10 mouse cellular contexts compared by ENCODE assay signal in the genomic region with DNA sequence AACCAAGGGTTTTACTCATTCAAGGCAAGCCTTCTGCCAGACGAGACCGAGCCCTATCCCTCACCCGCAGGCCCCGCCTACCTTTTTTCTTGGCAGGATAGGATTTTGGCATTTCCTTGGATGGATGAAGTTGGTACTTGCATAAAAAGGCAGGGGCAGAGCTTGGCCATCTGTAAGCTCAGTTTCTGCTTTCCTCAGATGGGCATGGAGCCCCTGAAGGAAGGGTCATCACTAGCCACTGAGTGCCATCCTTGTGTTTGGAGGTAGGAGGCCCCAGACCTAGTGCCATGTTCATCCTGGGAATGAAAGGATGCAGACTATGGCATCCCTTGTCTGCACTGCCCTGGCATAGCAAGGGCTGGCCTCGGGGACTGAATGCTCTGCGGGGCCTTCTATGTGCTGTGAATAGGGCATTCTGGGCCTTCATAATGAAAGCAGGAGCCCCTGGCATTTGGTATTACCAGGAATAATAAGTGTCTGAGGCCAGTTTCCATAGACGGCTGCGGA. TPM values are rescaled to one million over a fixed set of nuclear protein-coding genes. Genes with fewer than 3 reads are reported as not detected.
A peak's percentile ranks its signal among the peaks of the same experiment; 100 is the strongest.
DNase-seq lines count a peak whose midpoint lies in the region; ATAC-seq and TF ChIP-seq lines count a peak whose summit lies in the region.
"Had no signal": no experiment of that assay in that cellular context is flagged by ENCODE, and none has a peak within 500 bp of the region (broad histone marks: within the 10 kb centered on the region; RNA-seq: fewer than 3 reads in every experiment).

No protein-coding gene starts in this region.

- no peak overlapping the region for H3K9ac ChIP-seq in forebrain, postnatal 0 days
- H3K9ac ChIP-seq in liver, embryonic 15.5 days, result peak overlapping the region; percentile 51; the same call in 1 of the 2 replicates

- 0 out of 2 replicates have a peak, but pooled peaks cover 3% of the 10 kb centered on the region for H3K36me3 ChIP-seq in forebrain, postnatal 0 days (ENCODE audit: insufficient read depth)
- H3K36me3 ChIP-seq in liver, embryonic 15.5 days (replicated peaks), result peaks cover 49% of the 10 kb centered on the region

- no peaks in the 10 kb centered on the region for H3K27me3 ChIP-seq in forebrain, postnatal 0 days (ENCODE audit: insufficient read depth, low read length)
- no peaks in the 10 kb centered on the region for H3K27me3 ChIP-seq in liver, embryonic 15.5 days

- peak overlapping the region; percentile 69 for H3K27ac ChIP-seq in forebrain, postnatal 0 days (ENCODE audit: low read depth, low read length)
- peak overlapping the region; percentile 96 for H3K27ac ChIP-seq in liver, embryonic 15.5 days (replicated peaks)

- WGBS in forebrain, postnatal 0 days, result 35% methylated on average over 8 of the region's 8 CpGs
- 76% methylated on average over 8 of the region's 8 CpGs for WGBS in liver, embryonic 15.5 days (ENCODE audit: insufficient replicate concordance)

- TF ChIP-seq CTCF in forebrain, postnatal 0 days (IDR thresholded peaks at IDR 0.05; ENCODE audit: low read depth), result no peak

- no peak overlapping the region for H3K4me3 ChIP-seq in forebrain, postnatal 0 days (ENCODE audit: low read depth, low read length)
- no peak overlapping the region; the same call in 1 of the 2 replicates for H3K4me3 ChIP-seq in liver, embryonic 15.5 days (replicated peaks)

- peak; percentile 18 to 55 for DNase-seq in adrenal gland, adult (ENCODE audit: inconsistent age in 2 of 2, low spot score in 1 of 2)
- no peak for DNase-seq in adrenal gland, postnatal 4 days (ENCODE audit: low spot score in 2 of 2)
- DNase-seq in layer of hippocampus, adult 11-12 months (ENCODE audit: low spot score), result peak; percentile 50
- DNase-seq in layer of hippocampus, adult 9-10 months (ENCODE audit: low spot score), result no peak
- DNase-seq in forebrain, postnatal 0 days, result peak; percentile 68
- no peak for DNase-seq in urinary bladder, postnatal 36 days (ENCODE audit: low spot score in 2 of 2)
- DNase-seq: gastrocnemius, postnatal 14 days had no signal

- no peak overlapping the region for H3K4me2 ChIP-seq in forebrain, postnatal 0 days (ENCODE audit: low read depth)
- peak overlapping the region; percentile 84 for H3K4me2 ChIP-seq in liver, embryonic 15.5 days

- H3K9me3 ChIP-seq in forebrain, postnatal 0 days (ENCODE audit: low read length), result no peaks in the 10 kb centered on the region
- no peaks in the 10 kb centered on the region for H3K9me3 ChIP-seq in liver, embryonic 15.5 days (replicated peaks)

- peak; percentile 90 for ATAC-seq in forebrain, postnatal 0 days
- no peak for ATAC-seq in liver, embryonic 15.5 days (ENCODE audit: insufficient read depth)
- no peak for ATAC-seq in granulocyte monocyte progenitor cell, adult 5-6 weeks (replicated peaks; ENCODE audit: poor library complexity, severe bottlenecking)
- ATAC-seq: inflammation-experienced regulatory T-cells, adult 6 months had no signal

- no peaks in the 10 kb centered on the region for H3K4me1 ChIP-seq in forebrain, postnatal 0 days (ENCODE audit: insufficient read depth)
- H3K4me1 ChIP-seq in liver, embryonic 15.5 days (replicated peaks), result peaks cover 87% of the 10 kb centered on the region

RNA-seq across cellular contexts. Expression of a gene that starts 11.7 kb away (rescaled TPM):
- total RNA-seq in adrenal gland, postnatal 4 days (2021), result 10 to 100 TPM; 28.6 to 34.2 TPM
- total RNA-seq in forebrain, postnatal 0 days (2014; rRNA removed), result 9.9 and 11.0 TPM in 2 replicates
- polyA plus RNA-seq in forebrain, postnatal 0 days (2015; fragmentation: Nextera tagmentation; extraction: Ambion mirVana), result 4.8 and 8.6 TPM in 2 replicates
- polyA plus RNA-seq in liver, embryonic 15.5 days (2015; fragmentation: Nextera tagmentation; extraction: Ambion mirVana), result 28.0 and 30.8 TPM in 2 replicates
- 3.5 and 6.2 TPM in 2 replicates for total RNA-seq in granulocyte monocyte progenitor cell, adult 5-6 weeks (2014; fragmentation: Nextera tagmentation)
- total RNA-seq in granulocyte monocyte progenitor cell, adult 5-6 weeks (2017), result 1.4 and 2.1 TPM in 2 replicates

Comparison
In these comparisons a context has a peak if more than half of its experiments do, and no peak if none do; other contexts are left out.
1. DNase-seq: peak in adrenal gland, adult (2 of 2), layer of hippocampus, adult 11-12 months (single experiment) and forebrain, postnatal 0 days (single experiment); none in adrenal gland, postnatal 4 days (0 of 2), layer of hippocampus, adult 9-10 months (single experiment) and urinary bladder, postnatal 36 days (0 of 2).